ENCODE assay signal across 8 mouse cellular contexts in genomic region chr11:78262550-78262949, GRCm38 (mm10). TPM values are rescaled to one million over a fixed set of nuclear protein-coding genes. Genes with fewer than 3 reads are reported as not detected.
DNase-seq lines count a peak whose midpoint lies in the region; ATAC-seq and TF ChIP-seq lines count a peak whose summit lies in the region.

No protein-coding gene starts in this region.

- H3K9ac ChIP-seq in hindbrain, embryonic 16.5 days (ENCODE audit: low read depth, low read length), result peak overlapping the region; percentile 43

- peak; percentile 69; the same call in 1 of the 2 replicates for TF ChIP-seq CTCF in small intestine, adult 2 months (IDR thresholded peaks at IDR 0.05; ENCODE audit: extremely low read depth, insufficient read length, insufficient replicate concordance, low read depth, low read length)

- H3K4me2 ChIP-seq in hindbrain, embryonic 16.5 days (ENCODE audit: low read length), result peak overlapping the region; percentile 77

- peak overlapping the region; percentile 89 for H3K4me3 ChIP-seq in hindbrain, embryonic 16.5 days (ENCODE audit: low read length)
- peak overlapping the region; percentile 43 for H3K4me3 ChIP-seq in small intestine, adult 2 months (ENCODE audit: low read depth, low read length)

- peaks cover 10% of the 10 kb centered on the region for H3K4me1 ChIP-seq in hindbrain, embryonic 16.5 days (ENCODE audit: control insufficient read depth, insufficient read depth, low read depth, low read length)
- peaks cover 6% of the 10 kb centered on the region; the same call in 1 of the 2 replicates for H3K4me1 ChIP-seq in small intestine, adult 2 months (ENCODE audit: control insufficient read depth, insufficient read depth, insufficient read length, low read length)

- H3K36me3 ChIP-seq in hindbrain, embryonic 16.5 days (ENCODE audit: control insufficient read depth, insufficient read depth, low read length), result peaks cover 25% of the 10 kb centered on the region
- peaks cover 35% of the 10 kb centered on the region for H3K36me3 ChIP-seq in small intestine, adult 2 months (ENCODE audit: control insufficient read depth, insufficient read depth, low read length)

- no peaks in the 10 kb centered on the region for H3K9me3 ChIP-seq in hindbrain, embryonic 16.5 days (ENCODE audit: control insufficient read depth, low read length)

- H3K27me3 ChIP-seq in hindbrain, embryonic 16.5 days (replicated peaks; ENCODE audit: control insufficient read depth, insufficient read depth, low read length), result no peaks in the 10 kb centered on the region
- no peaks in the 10 kb centered on the region for H3K27me3 ChIP-seq in small intestine, adult 2 months (ENCODE audit: control insufficient read depth, insufficient read depth, low read length)

- WGBS in hindbrain, embryonic 16.5 days, result 4% methylated on average over 8 of the region's 8 CpGs
- 2% methylated on average over 8 of the region's 8 CpGs for WGBS in small intestine, adult 2 months

- no peak overlapping the region for H3K27ac ChIP-seq in hindbrain, embryonic 16.5 days (ENCODE audit: low read depth, low read length)
- H3K27ac ChIP-seq in small intestine, adult 2 months (ENCODE audit: insufficient read depth, low read depth, low read length), result no peak overlapping the region

- intact Hi-C loops in left cerebral cortex, postnatal 36 days (cut with DNase I), result loop anchor here (5.0 kb wide), 1 partner anchor 65 kb away; the partner anchor contains the start of gene Pigs

- no peak for TF ChIP-seq POLR2A in small intestine, adult 2 months (IDR thresholded peaks at IDR 0.05; ENCODE audit: low read depth, low read length)

- peak; percentile 53 for DNase-seq in urinary bladder, postnatal 14 days (ENCODE audit: low spot score)
- no peak for DNase-seq in urinary bladder, postnatal 10 days (ENCODE audit: low spot score)
- DNase-seq in cerebellum, postnatal 25 days, result peak; percentile 35 to 70
- DNase-seq in frontal cortex, postnatal 14 days (ENCODE audit: low spot score in 2 of 2), result peak; percentile 20 to 23
- peak; percentile 22 to 36 for DNase-seq in left cerebral cortex, postnatal 36 days (ENCODE audit: low spot score in 2 of 2)

- no peak for ATAC-seq in hindbrain, embryonic 16.5 days
- peak; percentile 39 for ATAC-seq in megakaryocyte-erythroid progenitor cell, adult 5-6 weeks (replicated peaks; ENCODE audit: low FRiP score, low TSS enrichment, poor library complexity, severe bottlenecking)

RNA-seq across cellular contexts. Expression of gene 2610507B11Rik, which starts 1.0 kb away (rescaled TPM):
- polyA plus RNA-seq in hindbrain, embryonic 16.5 days (2015; fragmentation: Nextera tagmentation; extraction: Ambion mirVana), result 55.1 and 57.4 TPM in 2 replicates
- 100 to 1,000 TPM; 177 TPM for total RNA-seq in left cerebral cortex, postnatal 36 days (2021)
- total RNA-seq in megakaryocyte-erythroid progenitor cell, adult 5-6 weeks (2014; fragmentation: Nextera tagmentation), result 91.6 and 110 TPM in 2 replicates
- 55.5 and 72.4 TPM in 2 replicates for total RNA-seq in megakaryocyte-erythroid progenitor cell, adult 5-6 weeks (2017)
- 38.2 and 51.7 TPM in 2 replicates for polyA plus RNA-seq in small intestine, adult 2 months (2012; rRNA removed)

RNA-seq across cellular contexts. Expression of gene Supt6, which starts 16.8 kb away (rescaled TPM):
- polyA plus RNA-seq in hindbrain, embryonic 16.5 days (2015; fragmentation: Nextera tagmentation; extraction: Ambion mirVana), result 21.5 and 27.3 TPM in 2 replicates
- 100 to 1,000 TPM in 1 of 2 experiments, 10 to 100 TPM in 1; 95.1 to 100 TPM for total RNA-seq in left cerebral cortex, postnatal 36 days (2021)
- 51.1 and 51.9 TPM in 2 replicates for total RNA-seq in megakaryocyte-erythroid progenitor cell, adult 5-6 weeks (2014; fragmentation: Nextera tagmentation)
- total RNA-seq in megakaryocyte-erythroid progenitor cell, adult 5-6 weeks (2017), result 46.0 and 52.5 TPM in 2 replicates
- polyA plus RNA-seq in small intestine, adult 2 months (2012; rRNA removed), result 19.2 and 28.5 TPM in 2 replicates

RNA-seq across cellular contexts. Expression of gene Sdf2, which starts 17.0 kb away (rescaled TPM):
- polyA plus RNA-seq in hindbrain, embryonic 16.5 days (2015; fragmentation: Nextera tagmentation; extraction: Ambion mirVana), result 99.8 and 110 TPM in 2 replicates
- 10 to 100 TPM; 61.0 to 64.6 TPM for total RNA-seq in left cerebral cortex, postnatal 36 days (2021)
- 42.1 and 49.5 TPM in 2 replicates for total RNA-seq in megakaryocyte-erythroid progenitor cell, adult 5-6 weeks (2014; fragmentation: Nextera tagmentation)
- 44.9 and 45.7 TPM in 2 replicates for total RNA-seq in megakaryocyte-erythroid progenitor cell, adult 5-6 weeks (2017)
- 91.3 and 125 TPM in 2 replicates for polyA plus RNA-seq in small intestine, adult 2 months (2012; rRNA removed)

RNA-seq across cellular contexts. Expression of gene BC030499, which starts 28.1 kb away (rescaled TPM):
- polyA plus RNA-seq in hindbrain, embryonic 16.5 days (2015; fragmentation: Nextera tagmentation; extraction: Ambion mirVana), result 0.16 and 0.40 TPM in 2 replicates
- 10 to 100 TPM; 11.3 to 25.5 TPM for total RNA-seq in left cerebral cortex, postnatal 36 days (2021)
- 0.55 and 1.3 TPM in 2 replicates for total RNA-seq in megakaryocyte-erythroid progenitor cell, adult 5-6 weeks (2014; fragmentation: Nextera tagmentation)
- 0.50 and 0.89 TPM in 2 replicates for total RNA-seq in megakaryocyte-erythroid progenitor cell, adult 5-6 weeks (2017)
- 0.14 and 0.18 TPM in 2 replicates for polyA plus RNA-seq in small intestine, adult 2 months (2012; rRNA removed)

RNA-seq across cellular contexts. Expression of gene Spag5, which starts 38.8 kb away (rescaled TPM):
- polyA plus RNA-seq in hindbrain, embryonic 16.5 days (2015; fragmentation: Nextera tagmentation; extraction: Ambion mirVana), result 10.5 and 11.2 TPM in 2 replicates
- 10 to 100 TPM in 1 of 2 experiments, 1 to 10 TPM in 1; 7.3 to 13.8 TPM for total RNA-seq in left cerebral cortex, postnatal 36 days (2021)
- total RNA-seq in megakaryocyte-erythroid progenitor cell, adult 5-6 weeks (2014; fragmentation: Nextera tagmentation), result 47.4 and 52.6 TPM in 2 replicates
- total RNA-seq in megakaryocyte-erythroid progenitor cell, adult 5-6 weeks (2017), result 42.0 and 62.4 TPM in 2 replicates
- polyA plus RNA-seq in small intestine, adult 2 months (2012; rRNA removed), result 5.1 and 7.5 TPM in 2 replicates
